Mouse (Mus musculus) urinary bladder, postnatal 0 days (tissue): Measurements from ENCODE around the gene Tas2r131. TPM values are rescaled to one million over a fixed set of nuclear protein-coding genes. Genes with fewer than 3 reads are reported as not detected.

Experiments used
- polyA plus RNA-seq: library from polyadenylated mRNA; unstranded; fragments of >200 nt; fragmentation: Nextera tagmentation; extraction: Ambion mirVana; gene quantifications from 2 replicates; pipeline ENCODE4 v1.2.1, GENCODE M21; 2015

Tas2r131 gene
- polyA plus RNA-seq, result not detected in 2 replicates

DNA sequence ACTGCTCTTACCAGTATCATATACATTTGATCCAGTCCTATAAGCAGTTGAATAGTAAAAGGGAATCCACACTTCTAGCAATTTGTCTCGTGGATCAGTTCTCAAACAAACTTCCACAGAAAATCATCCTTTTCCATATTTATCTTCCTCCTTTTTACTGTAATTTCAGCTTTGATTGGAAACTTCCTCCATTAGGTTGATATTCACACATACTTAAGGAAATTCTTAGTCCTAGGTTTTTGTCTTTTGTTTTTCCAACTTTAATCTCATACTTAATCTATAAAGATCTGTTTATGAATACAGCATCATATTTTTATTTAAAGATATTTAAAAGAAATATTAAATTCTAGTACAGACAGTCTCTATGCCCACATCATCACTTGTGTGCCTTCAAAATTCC, at the start of gene Tas2r131:
Tas2r131 (minus strand) TSS at position 101 of the 400 bp plus-strand sequence.

DNA sequence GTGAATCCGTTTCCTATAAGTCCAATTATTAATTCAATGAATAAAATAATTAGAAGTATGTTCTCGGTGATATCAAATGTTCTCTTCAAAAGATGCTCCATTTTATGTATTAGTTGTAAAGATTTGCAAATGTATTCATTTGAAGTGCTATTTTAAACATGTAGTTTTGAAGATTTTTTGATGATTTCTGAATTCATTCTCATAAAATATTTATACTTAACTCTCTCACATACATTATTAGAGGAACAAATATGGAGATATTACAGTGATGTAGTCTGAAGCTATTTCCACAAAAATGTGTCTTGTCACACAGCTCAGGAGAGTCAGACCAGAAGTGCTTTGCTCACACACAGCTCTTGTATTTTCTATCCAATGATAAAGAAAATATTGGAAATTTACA, 23.1 kb upstream of the Tas2r131 start, which contains the start of gene Tas2r109:
Tas2r109 (minus strand) TSS at position 101 of the 400 bp plus-strand sequence.

DNA sequence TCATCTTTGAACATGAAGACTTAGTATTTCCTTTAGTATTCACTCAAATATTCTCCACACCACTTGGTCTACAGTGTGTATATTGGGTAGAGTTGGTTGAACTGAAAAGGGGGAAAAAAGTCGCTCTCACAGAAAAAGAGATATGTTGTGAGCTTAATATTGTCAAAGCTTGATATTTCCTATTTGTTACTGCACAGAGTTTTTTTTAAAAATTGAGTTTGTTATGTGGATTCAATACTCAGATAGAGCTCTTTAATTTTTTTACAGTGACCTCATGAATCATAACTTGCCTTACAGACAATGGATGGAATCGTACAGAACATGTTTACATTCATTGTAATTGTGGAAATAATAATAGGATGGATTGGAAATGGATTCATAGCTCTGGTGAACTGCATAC, 6.9 kb downstream of the Tas2r131 start, which contains the start of gene Tas2r129:
Tas2r129 (plus strand) TSS at position 301 of the 400 bp plus-strand sequence.

DNA sequence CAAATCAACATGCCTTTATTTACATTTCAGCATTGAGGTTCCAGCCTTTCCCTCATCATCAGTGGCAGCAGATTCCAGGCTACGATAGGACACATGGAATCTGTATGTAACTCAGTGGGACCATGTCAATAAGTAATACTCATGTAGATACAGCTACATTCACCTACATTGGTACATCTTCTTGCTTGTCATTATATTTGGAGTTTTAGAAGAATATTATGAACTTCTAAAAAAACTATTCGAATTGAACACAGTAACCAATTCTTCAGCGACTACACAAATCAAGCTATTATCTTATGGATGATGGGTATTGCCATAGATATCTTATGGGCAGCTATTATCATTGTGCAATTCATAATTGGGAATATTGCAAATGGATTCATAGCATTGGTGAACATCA, 48.4 kb downstream of the Tas2r131 start, which contains the start of gene Tas2r125:
Tas2r125 (plus strand) TSS at position 301 of the 400 bp plus-strand sequence.

Other genes with a start within 250 kb of the Tas2r131 start
- gene Tas2r122, start 246.0 kb downstream of the Tas2r131 start, polyA plus RNA-seq, result not detected in 2 replicates
- gene Tas2r115, start 219.9 kb downstream of the Tas2r131 start, polyA plus RNA-seq, result not detected in 2 replicates
- gene Tas2r124, start 203.2 kb downstream of the Tas2r131 start, polyA plus RNA-seq, result not detected in 2 replicates
- not detected in 2 replicates for gene Tas2r102, start 195.8 kb downstream of the Tas2r131 start, polyA plus RNA-seq
- gene Tas2r136, start 179.8 kb downstream of the Tas2r131 start, polyA plus RNA-seq, result not detected in 2 replicates
- not detected in 2 replicates for gene Tas2r117, start 155.1 kb downstream of the Tas2r131 start, polyA plus RNA-seq
- not detected in 2 replicates for gene Tas2r123, start 110.8 kb downstream of the Tas2r131 start, polyA plus RNA-seq
- not detected in 2 replicates for gene Tas2r116, start 102.5 kb downstream of the Tas2r131 start, polyA plus RNA-seq
- gene Tas2r110, start 89.9 kb downstream of the Tas2r131 start, polyA plus RNA-seq, result not detected in 2 replicates
- gene Tas2r113, start 64.9 kb downstream of the Tas2r131 start, polyA plus RNA-seq, result not detected in 2 replicates
- not detected in 2 replicates for gene Tas2r125, start 48.3 kb downstream of the Tas2r131 start, polyA plus RNA-seq
- not detected in 2 replicates for gene Tas2r129, start 6.8 kb downstream of the Tas2r131 start, polyA plus RNA-seq
- gene Tas2r109, start 23.0 kb upstream of the Tas2r131 start, polyA plus RNA-seq, result not detected in 2 replicates
- not detected in 2 replicates for gene Tas2r103, start 79.2 kb upstream of the Tas2r131 start, polyA plus RNA-seq
- gene Tas2r140, start 97.9 kb upstream of the Tas2r131 start, polyA plus RNA-seq, result not detected in 2 replicates
- 67.6 and 85.7 TPM in 2 replicates for gene Smim10l1, start 147.0 kb upstream of the Tas2r131 start, polyA plus RNA-seq